Mouse (Mus musculus): Measurements from ENCODE around the gene Cks1b. TPM values are rescaled to one million over a fixed set of nuclear protein-coding genes. Genes with fewer than 3 reads are reported as not detected.

Gene Cks1b
- total and polyA plus RNA-seq, 2 experiments from 2014 or later, result 24.5 to 93.9 TPM

- Histone ChIP-seq H3K27ac (ENCODE audit: low read depth, low read length) (no peak within 1 kb of the TSS), H3K9me3 (ENCODE audit: low read length) (no peaks in the 10 kb centered on the region), H3K4me1 (ENCODE audit: insufficient read depth) (no peaks in the 10 kb centered on the region), H3K27me3 (ENCODE audit: insufficient read depth, low read length) (no peaks in the 10 kb centered on the region), H3K4me3 (ENCODE audit: low read depth, low read length) (no peak within 1 kb of the TSS), H3K36me3 (ENCODE audit: insufficient read depth) (no peaks in the 10 kb centered on the region), H3K9ac (no peak within 1 kb of the TSS), H3K4me2 (ENCODE audit: low read depth) (no peak within 1 kb of the TSS)
- TF ChIP-seq CTCF (IDR thresholded peaks at IDR 0.05; ENCODE audit: low read depth), result no peak
- no peak for ATAC-seq
- WGBS, result 65% methylated on average over 10 of the region's 10 CpGs
- DNase-seq, result no peak
Observed at GRCm38 (mm10) chr3:89454401-89455177, 36.4 kb upstream of the Cks1b start, which contains the start of gene Pmvk. Gene Pmvk (plus strand): TSS chr3:89454541.

GRCm38 (mm10) chr3:89451916-89452315, 33.7 kb upstream of the Cks1b start:
- Histone ChIP-seq H3K27ac (ENCODE audit: low read depth, low read length) (no peak overlapping the region), H3K4me2 (ENCODE audit: low read depth) (no peak overlapping the region), H3K9me3 (ENCODE audit: low read length) (no peaks in the 10 kb centered on the region), H3K36me3 (ENCODE audit: insufficient read depth) (no peaks in the 10 kb centered on the region), H3K4me3 (ENCODE audit: low read depth, low read length) (no peak overlapping the region), H3K27me3 (ENCODE audit: insufficient read depth, low read length) (no peaks in the 10 kb centered on the region), H3K4me1 (ENCODE audit: insufficient read depth) (no peaks in the 10 kb centered on the region), H3K9ac (no peak overlapping the region; the same call in none of the 2 replicates)
- WGBS, result 85% methylated on average over 1 of the region's 1 CpGs
- TF ChIP-seq CTCF (IDR thresholded peaks at IDR 0.05; ENCODE audit: low read depth), result no peak
- DNase-seq, result no peak
- no peak for ATAC-seq

GRCm38 (mm10) chr3:89449541-89449940, 31.4 kb upstream of the Cks1b start:
- Histone ChIP-seq H3K27ac (ENCODE audit: low read depth, low read length) (no peak overlapping the region), H3K36me3 (ENCODE audit: insufficient read depth) (no peaks in the 10 kb centered on the region), H3K4me1 (ENCODE audit: insufficient read depth) (no peaks in the 10 kb centered on the region), H3K4me3 (ENCODE audit: low read depth, low read length) (no peak overlapping the region), H3K4me2 (ENCODE audit: low read depth) (no peak overlapping the region), H3K9ac (no peak overlapping the region), H3K27me3 (ENCODE audit: insufficient read depth, low read length) (no peaks in the 10 kb centered on the region), H3K9me3 (ENCODE audit: low read length) (no peaks in the 10 kb centered on the region)
- WGBS, result 41% methylated on average over 7 of the region's 7 CpGs
- peak; percentile 70 for TF ChIP-seq CTCF (IDR thresholded peaks at IDR 0.05; ENCODE audit: low read depth)
- ATAC-seq (peak; percentile 81), DNase-seq (peak; percentile 75)

- no peaks in the 10 kb centered on the region for H3K9me3 ChIP-seq (ENCODE audit: low read length)
- no peaks in the 10 kb centered on the region for H3K27me3 ChIP-seq (ENCODE audit: insufficient read depth, low read length)
- H3K36me3 ChIP-seq (ENCODE audit: insufficient read depth), result no peaks in the 10 kb centered on the region
- no peaks in the 10 kb centered on the region for H3K4me1 ChIP-seq (ENCODE audit: insufficient read depth)
- 71% methylated on average over 13 of the region's 13 CpGs for WGBS
- H3K4me3 ChIP-seq (ENCODE audit: low read depth, low read length), result no peak overlapping the region
- no peak overlapping the region for H3K27ac ChIP-seq (ENCODE audit: low read depth, low read length)
- no peak for TF ChIP-seq CTCF (IDR thresholded peaks at IDR 0.05; ENCODE audit: low read depth)
- H3K9ac ChIP-seq, result no peak overlapping the region
- DNase-seq (no peak), ATAC-seq (peak; percentile 56)
- no peak overlapping the region for H3K4me2 ChIP-seq (ENCODE audit: low read depth)
Observed at GRCm38 (mm10) chr3:89448720-89449537, 30.7 kb upstream of the Cks1b start.

GRCm38 (mm10) chr3:89440691-89441090, 22.5 kb upstream of the Cks1b start:
- Histone ChIP-seq H3K36me3 (ENCODE audit: insufficient read depth) (no peaks in the 10 kb centered on the region), H3K4me3 (ENCODE audit: low read depth, low read length) (no peak overlapping the region), H3K4me1 (ENCODE audit: insufficient read depth) (no peaks in the 10 kb centered on the region), H3K9me3 (ENCODE audit: low read length) (no peaks in the 10 kb centered on the region), H3K9ac (no peak overlapping the region), H3K27me3 (ENCODE audit: insufficient read depth, low read length) (no peaks in the 10 kb centered on the region), H3K27ac (ENCODE audit: low read depth, low read length) (no peak overlapping the region), H3K4me2 (ENCODE audit: low read depth) (no peak overlapping the region)
- ATAC-seq (no peak), DNase-seq (no peak)
- no peak for TF ChIP-seq CTCF (IDR thresholded peaks at IDR 0.05; ENCODE audit: low read depth)
- WGBS, result 91% methylated on average over 2 of the region's 2 CpGs

- no peak for DNase-seq
- Histone ChIP-seq H3K9me3 (ENCODE audit: low read length) (no peaks in the 10 kb centered on the region), H3K36me3 (ENCODE audit: insufficient read depth) (peaks cover 24% of the 10 kb centered on the region), H3K4me3 (ENCODE audit: low read depth, low read length) (0 out of 2 replicates have a peak overlapping the region, but pooled peaks have one; percentile 23), H3K4me2 (ENCODE audit: low read depth) (peak overlapping the region; percentile 35), H3K4me1 (ENCODE audit: insufficient read depth) (no peaks in the 10 kb centered on the region), H3K27me3 (ENCODE audit: insufficient read depth, low read length) (no peaks in the 10 kb centered on the region), H3K27ac (ENCODE audit: low read depth, low read length) (no peak overlapping the region), H3K9ac (peak overlapping the region; percentile 39; the same call in 1 of the 2 replicates)
- WGBS, result 21% methylated on average over 5 of the region's 5 CpGs
- ATAC-seq, result peak; percentile 75
- no peak for TF ChIP-seq CTCF (IDR thresholded peaks at IDR 0.05; ENCODE audit: low read depth)
Observed at GRCm38 (mm10) chr3:89437269-89437668, 19.1 kb upstream of the Cks1b start.
